Comparison of ENCODE assay signal across 8 mouse cellular contexts in genomic region chr13:28958211-28959067, GRCm38 (mm10). TPM values are rescaled to one million over a fixed set of nuclear protein-coding genes. Genes with fewer than 3 reads are reported as not detected.
DNase-seq lines count a peak whose midpoint lies in the region; TF ChIP-seq lines count a peak whose summit lies in the region.

No protein-coding gene starts in this region.

- no peaks in the 10 kb centered on the region for H3K4me1 ChIP-seq in cerebellum, adult 2 months (ENCODE audit: control insufficient read depth, insufficient read depth, low read length)

- WGBS in cerebellum, adult 2 months: 1% methylated on average over 54 of the region's 54 CpGs

- no peak for TF ChIP-seq CTCF in cerebellum, adult 2 months (IDR thresholded peaks at IDR 0.05; ENCODE audit: borderline replicate concordance, insufficient read depth, low read depth, low read length)

- H3K27me3 ChIP-seq in cerebellum, adult 2 months (ENCODE audit: control insufficient read depth, insufficient read depth, low read length): no peaks in the 10 kb centered on the region

- H3K4me3 ChIP-seq in cerebellum, adult 2 months (replicated peaks; ENCODE audit: insufficient read depth, low read depth, low read length): peak overlapping the region; percentile 89

- peak overlapping the region; percentile 91 for H3K27ac ChIP-seq in cerebellum, adult 2 months (ENCODE audit: insufficient read depth, low read length)

- peak; percentile 29; the same call in 1 of the 2 replicates for TF ChIP-seq POLR2A in cerebellum, adult 2 months (IDR thresholded peaks at IDR 0.05; ENCODE audit: borderline replicate concordance, insufficient read depth, low read length)

- peak; percentile 70 for DNase-seq in ES-CJ7 (ENCODE audit: low read depth, low spot score)
- peak; percentile 64 to 75 for DNase-seq in cerebellum, adult 2 months
- DNase-seq in forelimb bud, embryonic 11.5 days (ENCODE audit: low read depth, low spot score): peak; percentile 84
- peak; percentile 82 for DNase-seq in heart, postnatal 4 days
- peak; percentile 72 to 81 for DNase-seq in layer of hippocampus, postnatal 10 days (ENCODE audit: low spot score in 2 of 2)
- DNase-seq in lung, postnatal 14 days: peak; percentile 76
- DNase-seq in retina, postnatal 7 days (ENCODE audit: low read depth, low spot score): peak; percentile 37
- peak; percentile 83 for DNase-seq in thymus, postnatal 4 days

RNA-seq across cellular contexts. Expression of gene Sox4, which starts 4.9 kb away (rescaled TPM):
- polyA plus RNA-seq in cerebellum, adult 2 months (2012; rRNA removed): 4.2 and 4.7 TPM in 2 replicates
- total RNA-seq in heart, postnatal 4 days (2021): 100 to 1,000 TPM; 117 to 131 TPM
- total RNA-seq in layer of hippocampus, postnatal 10 days (2021): 10 to 100 TPM; 75.3 to 78.0 TPM

Comparison
In these comparisons a context has a peak if more than half of its experiments do, and no peak if none do; other contexts are left out.
1. Peak in every context shown above with its lines: DNase-seq, H3K4me3 ChIP-seq and H3K27ac ChIP-seq.